Comparison of ENCODE assay signal across 8 mouse cellular contexts in the genomic region with DNA sequence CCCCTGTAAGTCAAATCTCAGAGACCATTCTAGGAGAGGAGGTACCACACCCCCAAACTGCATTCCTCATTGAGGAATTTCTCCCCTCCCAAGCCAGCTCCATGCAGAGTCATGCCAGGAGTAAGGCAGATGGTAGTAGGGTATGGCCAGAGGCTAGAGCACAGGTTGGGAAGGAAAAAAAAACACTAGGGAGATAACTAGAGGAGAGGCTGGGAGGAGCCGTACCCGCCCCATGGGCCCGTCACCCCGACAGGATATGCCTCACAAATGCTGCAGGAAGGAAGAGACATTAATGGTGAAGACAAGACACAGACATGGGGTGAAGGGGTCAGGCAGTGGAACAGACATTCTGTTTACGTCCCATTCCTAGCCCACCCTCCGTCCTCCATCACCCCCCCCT. TPM values are rescaled to one million over a fixed set of nuclear protein-coding genes. Genes with fewer than 3 reads are reported as not detected.
A peak's percentile ranks its signal among the peaks of the same experiment; 100 is the strongest.
DNase-seq lines count a peak whose midpoint lies in the region; ATAC-seq and TF ChIP-seq lines count a peak whose summit lies in the region.

No protein-coding gene starts in this region.

- peak overlapping the region; percentile 97 for H3K27ac ChIP-seq in heart, embryonic 12.5 days (ENCODE audit: poor library complexity, severe bottlenecking)
- no peak overlapping the region for H3K27ac ChIP-seq in midbrain, embryonic 10.5 days (replicated peaks)

- H3K4me1 ChIP-seq in heart, embryonic 12.5 days (replicated peaks): peaks cover 48% of the 10 kb centered on the region
- peaks cover 39% of the 10 kb centered on the region for H3K4me1 ChIP-seq in midbrain, embryonic 10.5 days

- H3K79me2 ChIP-seq in C2C12 (ENCODE audit: control insufficient read depth, insufficient read depth): peaks cover 61% of the 10 kb centered on the region

- WGBS in heart, embryonic 12.5 days: 18% methylated on average over 6 of the region's 6 CpGs
- WGBS in midbrain, embryonic 10.5 days: 87% methylated on average over 6 of the region's 6 CpGs

- TF ChIP-seq CTCF in C2C12 (IDR thresholded peaks at IDR 0.05; ENCODE audit: control insufficient read depth, insufficient read depth, insufficient read length): no peak

- H3K9ac ChIP-seq in heart, embryonic 12.5 days: peak overlapping the region; percentile 97

- H3K27me3 ChIP-seq in C2C12 (ENCODE audit: control insufficient read depth, insufficient read depth, insufficient read length): no peaks in the 10 kb centered on the region
- H3K27me3 ChIP-seq in heart, embryonic 12.5 days (replicated peaks): no peaks in the 10 kb centered on the region
- H3K27me3 ChIP-seq in midbrain, embryonic 10.5 days (ENCODE audit: low read depth, poor library complexity, severe bottlenecking): peaks cover 5% of the 10 kb centered on the region

- ATAC-seq in heart, embryonic 12.5 days (ENCODE audit: insufficient number of reproducible peaks, low FRiP score): no peak
- no peak for ATAC-seq in monocyte, adult 5-6 weeks (replicated peaks; ENCODE audit: insufficient number of reproducible peaks, low FRiP score, low TSS enrichment, poor library complexity, severe bottlenecking)

- H3K4me2 ChIP-seq in heart, embryonic 12.5 days: peak overlapping the region; percentile 85

- peak overlapping the region; percentile 79 for H3ac ChIP-seq in C2C12 (ENCODE audit: control insufficient read depth, insufficient read length, low read depth)

- H3K36me3 ChIP-seq in C2C12 (ENCODE audit: control insufficient read depth, insufficient read depth): peaks cover 54% of the 10 kb centered on the region
- peaks cover 58% of the 10 kb centered on the region for H3K36me3 ChIP-seq in heart, embryonic 12.5 days
- H3K36me3 ChIP-seq in midbrain, embryonic 10.5 days: peaks cover 56% of the 10 kb centered on the region

- no peaks in the 10 kb centered on the region for H3K9me3 ChIP-seq in heart, embryonic 12.5 days (replicated peaks)
- H3K9me3 ChIP-seq in midbrain, embryonic 10.5 days (replicated peaks): no peaks in the 10 kb centered on the region

- peak overlapping the region; percentile 97 for H3K4me3 ChIP-seq in C2C12 (ENCODE audit: insufficient read depth, poor library complexity, severe bottlenecking)
- peak overlapping the region; percentile 87 for H3K4me3 ChIP-seq in heart, embryonic 12.5 days
- peak overlapping the region; percentile 86 for H3K4me3 ChIP-seq in midbrain, embryonic 10.5 days

- H3K79me3 ChIP-seq in C2C12 (ENCODE audit: low read depth): peaks cover 40% of the 10 kb centered on the region

- DNase-seq in NIH3T3 (ENCODE audit: low read depth): peak; percentile 40
- DNase-seq in kidney, postnatal 25 days: peak; percentile 52 to 75
- no peak for DNase-seq in midbrain, embryonic 10.5 days (ENCODE audit: low spot score)
- DNase-seq in retina, postnatal 1 day: no peak
- no peak for DNase-seq in urinary bladder, adult 2 months (ENCODE audit: low spot score)

TF ChIP-seq in C2C12, 6 proteins besides CTCF, POLR2A, EP300 and RAD21:
- TF ChIP-seq MYOG (IDR thresholded peaks at IDR 0.05; ENCODE audit: control insufficient read depth, extremely low read depth, insufficient read length) (no peak), MYOD1 (IDR thresholded peaks at IDR 0.05; ENCODE audit: control insufficient read depth, insufficient read length, low read depth) (no peak)

RNA-seq across cellular contexts. Expression of gene Myl6, which starts 2.5 kb away (rescaled TPM):
- polyA plus RNA-seq in C2C12 (2012; fragmentation: generic; extraction: Trizol): 3,169 TPM
- polyA plus RNA-seq in heart, embryonic 12.5 days (2016; fragmentation: Nextera tagmentation; extraction: Ambion mirVana): 1,237 and 1,275 TPM in 2 replicates
- 833 and 890 TPM in 2 replicates for polyA plus RNA-seq in midbrain, embryonic 10.5 days (2016; fragmentation: Nextera tagmentation; extraction: Ambion mirVana)
- 2,131 to 2,768 TPM (median 2,315 TPM) in 3 replicates for total RNA-seq in monocyte, adult 5-6 weeks (2017)
- 10,835 and 11,320 TPM in 2 replicates for polyA plus RNA-seq in urinary bladder, adult 2 months (2012; rRNA removed)

RNA-seq across cellular contexts. Expression of gene Myl6b, which starts 7.0 kb away (rescaled TPM):
- 16.7 TPM for polyA plus RNA-seq in C2C12 (2012; fragmentation: generic; extraction: Trizol)
- polyA plus RNA-seq in heart, embryonic 12.5 days (2016; fragmentation: Nextera tagmentation; extraction: Ambion mirVana): 3.0 and 4.0 TPM in 2 replicates
- polyA plus RNA-seq in midbrain, embryonic 10.5 days (2016; fragmentation: Nextera tagmentation; extraction: Ambion mirVana): 1.8 and 2.9 TPM in 2 replicates
- not detected in 3 replicates for total RNA-seq in monocyte, adult 5-6 weeks (2017)
- polyA plus RNA-seq in urinary bladder, adult 2 months (2012; rRNA removed): 3.0 and 3.3 TPM in 2 replicates

RNA-seq across cellular contexts. Expression of gene Smarcc2, which starts 32.4 kb away (rescaled TPM):
- polyA plus RNA-seq in C2C12 (2012; fragmentation: generic; extraction: Trizol): 48.4 TPM
- 83.3 and 86.9 TPM in 2 replicates for polyA plus RNA-seq in heart, embryonic 12.5 days (2016; fragmentation: Nextera tagmentation; extraction: Ambion mirVana)
- 75.2 and 110 TPM in 2 replicates for polyA plus RNA-seq in midbrain, embryonic 10.5 days (2016; fragmentation: Nextera tagmentation; extraction: Ambion mirVana)
- total RNA-seq in monocyte, adult 5-6 weeks (2017): 53.3 to 103 TPM (median 61.2 TPM) in 3 replicates
- polyA plus RNA-seq in urinary bladder, adult 2 months (2012; rRNA removed): 91.5 and 97.0 TPM in 2 replicates

RNA-seq across cellular contexts. Expression of gene Esyt1, which starts 34.2 kb away (rescaled TPM):
- 120 TPM for polyA plus RNA-seq in C2C12 (2012; fragmentation: generic; extraction: Trizol)
- 25.0 and 26.5 TPM in 2 replicates for polyA plus RNA-seq in heart, embryonic 12.5 days (2016; fragmentation: Nextera tagmentation; extraction: Ambion mirVana)
- polyA plus RNA-seq in midbrain, embryonic 10.5 days (2016; fragmentation: Nextera tagmentation; extraction: Ambion mirVana): 17.2 and 23.6 TPM in 2 replicates
- total RNA-seq in monocyte, adult 5-6 weeks (2017): 135 to 345 TPM (median 157 TPM) in 3 replicates
- 56.9 and 61.6 TPM in 2 replicates for polyA plus RNA-seq in urinary bladder, adult 2 months (2012; rRNA removed)

RNA-seq across cellular contexts. Expression of gene Zc3h10, which starts 56.1 kb away (rescaled TPM):
- polyA plus RNA-seq in C2C12 (2012; fragmentation: generic; extraction: Trizol): 13.0 TPM
- 10.2 and 11.9 TPM in 2 replicates for polyA plus RNA-seq in heart, embryonic 12.5 days (2016; fragmentation: Nextera tagmentation; extraction: Ambion mirVana)
- polyA plus RNA-seq in midbrain, embryonic 10.5 days (2016; fragmentation: Nextera tagmentation; extraction: Ambion mirVana): 15.4 and 19.5 TPM in 2 replicates
- total RNA-seq in monocyte, adult 5-6 weeks (2017): 16.1 to 26.5 TPM (median 19.1 TPM) in 3 replicates
- polyA plus RNA-seq in urinary bladder, adult 2 months (2012; rRNA removed): 12.5 TPM in 2 replicates

Comparison
In these comparisons a context has a peak if more than half of its experiments do, and no peak if none do; other contexts are left out.
1. DNase-seq: peak in NIH3T3 (single experiment) and kidney, postnatal 25 days (2 of 2); none in midbrain, embryonic 10.5 days (single experiment), retina, postnatal 1 day (single experiment) and urinary bladder, adult 2 months (single experiment).
2. Peak in every context shown above with its lines, with median percentiles within 50 percentile points of each other: H3K4me3 ChIP-seq.